Mouse (Mus musculus) embryonic facial prominence, embryonic 15.5 days (tissue): Measurements from ENCODE around the gene Gm21996. TPM values are rescaled to one million over a fixed set of nuclear protein-coding genes. Genes with fewer than 3 reads are reported as not detected.
"Not testable (repeated sequence)": the region's sequence is repeated elsewhere in the genome, so short reads cannot be mapped to it uniquely, and the experiment has no call there.

Source experiments
- ATAC-seq: fragments of 200-750 bp; cut with Nextera tagmentation; 2 replicates; pipeline ENCODE4 v1.8.0; 2017; ENCODE audit warnings: low read depth, moderate TSS enrichment; ENCODE audit not compliant: insufficient number of reproducible peaks, low FRiP score, low TSS enrichment
- H3K27ac ChIP-seq: fragments of 300-500 bp; sonication (generic); replicated peaks from 2 replicates; pipeline ENCODE4 v1.5.1; 2015; ENCODE audit warnings: mild to moderate bottlenecking, inconsistent platforms
- H3K27me3 ChIP-seq: fragments of 300-500 bp; sonication (generic); 2 replicates; pipeline ENCODE4 v1.6.1; 2015; ENCODE audit warnings: inconsistent platforms
- H3K36me3 ChIP-seq: fragments of 300-500 bp; sonication (generic); 2 replicates; pipeline ENCODE4 v1.6.1; 2015; ENCODE audit warnings: mild to moderate bottlenecking, inconsistent platforms
- H3K4me1 ChIP-seq: fragments of 300-500 bp; sonication (generic); 2 replicates; pipeline ENCODE4 v1.6.1; 2015; ENCODE audit warnings: inconsistent platforms
- H3K4me2 ChIP-seq: fragments of 300-500 bp; sonication (generic); replicated peaks from 2 replicates; pipeline ENCODE4 v1.6.1; 2015; ENCODE audit warnings: mild to moderate bottlenecking, inconsistent platforms
- H3K4me3 ChIP-seq: fragments of 300-500 bp; sonication (generic); replicated peaks from 2 replicates; pipeline ENCODE4 v1.5.1; 2015; ENCODE audit warnings: mild to moderate bottlenecking, inconsistent platforms
- H3K9ac ChIP-seq: fragments of 300-500 bp; sonication (generic); 2 replicates; pipeline ENCODE4 v1.6.1; 2015; ENCODE audit warnings: inconsistent platforms
- H3K9me3 ChIP-seq: fragments of 300-500 bp; sonication (generic); replicated peaks from 2 replicates; pipeline ENCODE4 v1.6.1; 2016; ENCODE audit warnings: inconsistent platforms
- WGBS: fragments of 180-500 bp; shearing (Covaris S2); methylation state at CpG from one replicate; pipeline ENCODE4 v1.1.7; 2015; 5-methylcytosine and 5-hydroxymethylcytosine counted together
- polyA plus RNA-seq: library from polyadenylated mRNA; unstranded; fragments of >200 nt; fragmentation: Nextera tagmentation; extraction: Ambion mirVana; gene quantifications from 2 replicates; pipeline ENCODE4 v1.2.1, GENCODE M21; 2015

The Gm21996 gene
- polyA plus RNA-seq = not detected in 2 replicates

DNA sequence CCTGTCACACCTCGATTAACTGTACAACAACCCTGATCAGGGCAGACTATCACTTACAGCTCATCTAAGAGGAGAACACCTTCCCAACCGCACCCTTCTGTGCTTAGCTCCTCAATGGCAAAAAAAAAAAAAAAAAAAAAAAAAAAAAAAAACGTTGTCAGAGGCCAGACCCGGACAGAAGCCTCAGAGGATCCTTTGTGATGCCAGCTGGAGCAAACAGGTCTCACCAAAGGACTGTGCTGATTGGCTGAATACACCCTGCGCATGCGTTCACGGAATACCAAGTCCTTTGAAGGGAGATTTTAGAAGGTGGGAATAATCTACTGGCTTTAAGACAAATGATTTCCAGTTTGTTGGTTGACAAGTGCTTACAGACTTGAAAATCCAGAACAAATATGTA, at the start of gene Gm21996:
Gene Gm21996 (minus strand): TSS at position 101 of the 400 bp plus-strand sequence.
- not testable (repeated sequence) for H3K4me1 ChIP-seq, H3K27ac ChIP-seq, H3K27me3 ChIP-seq, H3K9me3 ChIP-seq, H3K36me3 ChIP-seq, H3K9ac ChIP-seq, ATAC-seq, H3K4me3 ChIP-seq, H3K4me2 ChIP-seq
- WGBS = no CpG with 5 or more reads among the region's 7 CpGs
